Mouse (Mus musculus): ENCODE data around the gene Btbd10. TPM values are rescaled to one million over a fixed set of nuclear protein-coding genes. Genes with fewer than 3 reads are reported as not detected.

The Btbd10 gene
- polyA plus RNA-seq, 1 experiment from 2014 or later = 14.5 TPM

DNA sequence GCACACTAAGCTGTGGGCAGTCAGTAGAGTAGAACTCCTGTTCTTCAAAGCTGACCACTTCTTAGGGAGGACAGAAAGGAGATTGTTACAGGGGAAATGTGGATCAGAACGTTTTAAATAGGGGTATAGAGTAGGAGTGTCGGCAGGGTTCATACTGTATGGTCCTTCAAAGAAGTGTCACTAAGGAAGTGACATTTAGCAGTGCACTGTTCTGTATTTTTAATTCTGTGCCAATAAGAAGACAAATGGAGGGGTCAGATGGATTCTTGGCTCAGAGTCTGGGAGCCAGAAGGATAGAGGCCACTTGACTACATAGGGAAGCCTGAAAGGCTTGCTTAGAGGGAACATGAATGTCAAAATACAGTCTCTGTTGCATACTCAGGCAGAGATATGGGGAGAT is 91.9 kb downstream of the Btbd10 start:
- no peak overlapping the region for H3K9ac ChIP-seq (ENCODE audit: low read depth, low read length)
- H3K27me3 ChIP-seq (replicated peaks; ENCODE audit: control insufficient read depth, insufficient read depth, low read length) = no peaks in the 10 kb centered on the region
- no peaks in the 10 kb centered on the region for H3K4me1 ChIP-seq (ENCODE audit: control insufficient read depth, insufficient read depth, low read length)
- no peak overlapping the region for H3K4me3 ChIP-seq (ENCODE audit: low read length)
- H3K36me3 ChIP-seq (ENCODE audit: control insufficient read depth, insufficient read depth, low read length) = no peaks in the 10 kb centered on the region
- no peak for ATAC-seq
- H3K4me2 ChIP-seq (ENCODE audit: low read depth, low read length) = no peak overlapping the region
- 52% methylated on average over 2 of the region's 2 CpGs for WGBS
- H3K27ac ChIP-seq (ENCODE audit: low read length) = no peak overlapping the region
- H3K9me3 ChIP-seq (ENCODE audit: control insufficient read depth, low read length) = no peaks in the 10 kb centered on the region

DNA sequence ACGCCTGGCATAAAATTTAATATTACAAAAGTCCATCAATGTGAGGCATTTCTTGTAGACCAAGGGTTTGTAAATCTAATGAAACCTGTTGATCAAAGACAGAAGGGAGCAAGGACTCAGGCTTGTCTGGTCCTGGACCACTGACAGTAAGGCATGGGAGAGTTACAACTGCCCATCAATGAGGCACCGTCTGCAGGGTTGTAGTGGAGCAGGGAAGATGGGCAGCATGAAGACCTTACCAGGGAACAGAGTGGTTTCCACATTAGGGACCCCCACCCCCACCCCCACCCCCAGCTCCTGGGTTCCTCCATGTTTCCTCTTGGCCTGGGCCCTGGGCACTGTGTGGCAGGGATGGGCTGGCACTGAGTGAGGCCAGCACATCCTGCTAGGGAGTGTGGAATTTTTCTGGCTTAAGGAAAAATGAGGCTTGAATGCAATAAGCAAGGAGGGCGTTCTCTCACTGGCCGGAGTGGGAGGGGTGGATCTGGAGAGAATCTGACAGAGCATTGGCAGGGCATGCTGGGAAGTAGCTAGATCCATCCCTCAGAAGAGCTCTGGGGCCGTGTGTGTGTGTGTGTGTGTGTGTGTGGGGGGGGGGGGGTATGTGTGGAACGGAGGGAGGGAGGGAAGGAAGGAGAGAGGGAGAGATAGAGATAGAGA is 96.7 kb downstream of the Btbd10 start:
- H3K4me2 ChIP-seq (ENCODE audit: low read depth, low read length) = no peak overlapping the region
- no peaks in the 10 kb centered on the region for H3K27me3 ChIP-seq (replicated peaks; ENCODE audit: control insufficient read depth, insufficient read depth, low read length)
- H3K36me3 ChIP-seq (ENCODE audit: control insufficient read depth, insufficient read depth, low read length) = no peaks in the 10 kb centered on the region
- no peak overlapping the region for H3K9ac ChIP-seq (ENCODE audit: low read depth, low read length)
- no peak overlapping the region for H3K27ac ChIP-seq (ENCODE audit: low read length)
- 70% methylated on average over 5 of the region's 6 CpGs for WGBS
- peaks cover 5% of the 10 kb centered on the region; the same call in 1 of the 2 replicates for H3K4me1 ChIP-seq (ENCODE audit: control insufficient read depth, insufficient read depth, low read length)
- no peak for ATAC-seq
- H3K9me3 ChIP-seq (ENCODE audit: control insufficient read depth, low read length) = no peaks in the 10 kb centered on the region
- H3K4me3 ChIP-seq (ENCODE audit: low read length) = no peak overlapping the region

DNA sequence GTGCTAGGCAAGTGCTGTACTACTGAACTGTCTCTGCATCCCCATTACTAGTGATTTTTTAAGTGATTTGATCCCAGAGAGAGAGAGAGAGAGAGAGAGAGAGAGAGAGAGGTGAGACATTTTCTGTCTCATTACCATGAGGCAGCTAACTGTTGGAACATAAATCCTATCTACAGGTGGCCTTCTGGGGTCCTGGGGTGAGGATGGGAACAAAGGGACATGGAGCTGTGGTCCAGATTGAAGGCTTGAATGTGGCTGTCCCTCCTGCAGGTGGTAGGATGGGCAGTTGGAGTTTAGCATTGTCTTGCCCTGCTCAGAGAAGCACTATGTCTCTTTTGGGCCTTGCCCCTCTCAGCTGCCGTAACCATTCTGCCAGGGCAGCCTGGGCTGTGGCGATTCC is 98.2 kb downstream of the Btbd10 start:
- Histone ChIP-seq H3K27me3 (replicated peaks; ENCODE audit: control insufficient read depth, insufficient read depth, low read length) (no peaks in the 10 kb centered on the region), H3K27ac (ENCODE audit: low read length) (no peak overlapping the region), H3K36me3 (ENCODE audit: control insufficient read depth, insufficient read depth, low read length) (no peaks in the 10 kb centered on the region), H3K4me2 (ENCODE audit: low read depth, low read length) (no peak overlapping the region), H3K4me3 (ENCODE audit: low read length) (no peak overlapping the region), H3K9me3 (ENCODE audit: control insufficient read depth, low read length) (no peaks in the 10 kb centered on the region), H3K9ac (ENCODE audit: low read depth, low read length) (no peak overlapping the region), H3K4me1 (ENCODE audit: control insufficient read depth, insufficient read depth, low read length) (peaks cover 5% of the 10 kb centered on the region; the same call in 1 of the 2 replicates)
- no peak for ATAC-seq
- WGBS = 73% methylated on average over 2 of the region's 2 CpGs

DNA sequence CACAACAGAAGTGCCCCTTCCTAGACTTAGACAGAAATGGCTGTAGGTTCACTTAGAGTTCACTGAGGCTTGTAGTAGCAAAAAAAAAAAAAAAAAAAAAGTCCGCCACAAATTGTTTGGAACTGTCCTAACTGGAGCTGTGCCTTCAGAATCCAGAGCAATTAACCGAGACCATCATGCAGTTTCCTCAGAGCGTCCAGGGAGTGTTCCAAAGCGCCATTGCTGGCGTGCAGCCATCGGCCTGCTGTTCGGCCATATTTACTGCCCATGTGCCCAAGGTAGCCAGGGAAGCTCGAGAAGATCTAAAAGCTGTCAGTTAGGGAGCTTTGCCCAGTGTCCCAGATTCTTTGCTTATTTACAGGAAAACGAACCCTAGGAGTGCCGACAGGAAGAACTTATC is 98.6 kb downstream of the Btbd10 start:
- H3K4me3 ChIP-seq (ENCODE audit: low read length) = no peak overlapping the region
- no peak overlapping the region for H3K27ac ChIP-seq (ENCODE audit: low read length)
- peaks cover 5% of the 10 kb centered on the region; the same call in 1 of the 2 replicates for H3K4me1 ChIP-seq (ENCODE audit: control insufficient read depth, insufficient read depth, low read length)
- no peaks in the 10 kb centered on the region for H3K9me3 ChIP-seq (ENCODE audit: control insufficient read depth, low read length)
- ATAC-seq = no peak
- 65% methylated on average over 10 of the region's 10 CpGs for WGBS
- no peak overlapping the region for H3K9ac ChIP-seq (ENCODE audit: low read depth, low read length)
- no peaks in the 10 kb centered on the region for H3K27me3 ChIP-seq (replicated peaks; ENCODE audit: control insufficient read depth, insufficient read depth, low read length)
- H3K36me3 ChIP-seq (ENCODE audit: control insufficient read depth, insufficient read depth, low read length) = no peaks in the 10 kb centered on the region
- H3K4me2 ChIP-seq (ENCODE audit: low read depth, low read length) = no peak overlapping the region

- WGBS = 57% methylated on average over 3 of the region's 3 CpGs
- Histone ChIP-seq H3K9me3 (ENCODE audit: control insufficient read depth, low read length) (no peaks in the 10 kb centered on the region), H3K4me2 (ENCODE audit: low read depth, low read length) (no peak overlapping the region), H3K36me3 (ENCODE audit: control insufficient read depth, insufficient read depth, low read length) (no peaks in the 10 kb centered on the region), H3K9ac (ENCODE audit: low read depth, low read length) (no peak overlapping the region), H3K27ac (ENCODE audit: low read length) (no peak overlapping the region), H3K4me3 (ENCODE audit: low read length) (no peak overlapping the region), H3K27me3 (replicated peaks; ENCODE audit: control insufficient read depth, insufficient read depth, low read length) (no peaks in the 10 kb centered on the region), H3K4me1 (ENCODE audit: control insufficient read depth, insufficient read depth, low read length) (peaks cover 5% of the 10 kb centered on the region; the same call in 1 of the 2 replicates)
- ATAC-seq = no peak
These were observed 99.3 kb downstream of the Btbd10 start for GRCm38 (mm10) chr7:113269921-113270320.

- Histone ChIP-seq H3K4me2 (ENCODE audit: low read depth, low read length) (no peak overlapping the region), H3K9ac (ENCODE audit: low read depth, low read length) (no peak overlapping the region), H3K9me3 (ENCODE audit: control insufficient read depth, low read length) (no peaks in the 10 kb centered on the region), H3K36me3 (ENCODE audit: control insufficient read depth, insufficient read depth, low read length) (no peaks in the 10 kb centered on the region), H3K4me1 (ENCODE audit: control insufficient read depth, insufficient read depth, low read length) (peaks cover 5% of the 10 kb centered on the region; the same call in 1 of the 2 replicates), H3K4me3 (ENCODE audit: low read length) (no peak overlapping the region), H3K27ac (ENCODE audit: low read length) (no peak overlapping the region), H3K27me3 (replicated peaks; ENCODE audit: control insufficient read depth, insufficient read depth, low read length) (no peaks in the 10 kb centered on the region)
- ATAC-seq = no peak
These were observed 100.1 kb downstream of the Btbd10 start for GRCm38 (mm10) chr7:113269081-113269480.

DNA sequence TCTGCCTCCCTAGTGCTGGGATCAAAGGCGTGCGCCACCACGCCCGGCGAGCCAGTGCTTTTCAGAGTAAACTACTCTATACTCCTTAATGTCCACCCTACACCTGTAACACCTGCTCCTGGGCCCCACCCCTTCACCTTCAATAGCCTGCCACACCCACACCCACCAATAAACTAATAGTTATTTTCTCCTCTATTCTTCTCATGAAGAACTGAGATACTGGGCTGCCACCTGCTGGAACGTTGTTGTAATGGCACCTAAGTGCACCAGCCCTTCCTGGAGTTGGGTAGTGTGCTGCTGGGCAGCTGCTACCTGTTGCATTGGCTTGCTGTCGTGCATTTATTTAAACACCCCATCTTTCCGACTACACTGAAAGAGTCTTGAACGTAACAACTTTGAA is 100.9 kb downstream of the Btbd10 start:
- Histone ChIP-seq H3K4me2 (ENCODE audit: low read depth, low read length) (no peak overlapping the region), H3K27me3 (replicated peaks; ENCODE audit: control insufficient read depth, insufficient read depth, low read length) (no peaks in the 10 kb centered on the region), H3K4me1 (ENCODE audit: control insufficient read depth, insufficient read depth, low read length) (peaks cover 5% of the 10 kb centered on the region; the same call in 1 of the 2 replicates), H3K4me3 (ENCODE audit: low read length) (no peak overlapping the region), H3K36me3 (ENCODE audit: control insufficient read depth, insufficient read depth, low read length) (no peaks in the 10 kb centered on the region), H3K27ac (ENCODE audit: low read length) (no peak overlapping the region), H3K9me3 (ENCODE audit: control insufficient read depth, low read length) (no peaks in the 10 kb centered on the region), H3K9ac (ENCODE audit: low read depth, low read length) (no peak overlapping the region)
- 77% methylated on average over 9 of the region's 9 CpGs for WGBS
- peak; percentile 47; the same call in 1 of the 2 replicates for ATAC-seq

Other genes with a start within 250 kb of the Btbd10 start
- gene Arntl, start 161.9 kb downstream of the Btbd10 start, polyA plus RNA-seq (2015; fragmentation: Nextera tagmentation; extraction: Ambion mirVana) = 8.6 and 8.9 TPM in 2 replicates
- gene Pth, start 19.2 kb upstream of the Btbd10 start, polyA plus RNA-seq (2015; fragmentation: Nextera tagmentation; extraction: Ambion mirVana) = not detected in 2 replicates
- gene Far1, start 144.4 kb upstream of the Btbd10 start, polyA plus RNA-seq (2015; fragmentation: Nextera tagmentation; extraction: Ambion mirVana) = 42.0 and 44.1 TPM in 2 replicates